Mouse (Mus musculus) large intestine, adult 2 months (tissue): Measurements from ENCODE around the gene Slc35c2. TPM values are rescaled to one million over a fixed set of nuclear protein-coding genes. Genes with fewer than 3 reads are reported as not detected.

Experiments
- DNase-seq: peaks from one replicate; pipeline ENCODE4 v3.0.0-alpha.2; 2012; ENCODE audit warnings: low read depth, low spot score
- WGBS: fragments of 180-500 bp; shearing (Covaris S2); methylation state at CpG from one replicate; pipeline ENCODE4 v1.1.7; 2018; 5-methylcytosine and 5-hydroxymethylcytosine counted together
- polyA plus RNA-seq: library from polyadenylated mRNA; depleted of rRNA; stranded (reverse); fragments of >200 nt; gene quantifications from 2 replicates; pipeline ENCODE4 v1.2.3, GENCODE M21; 2012

Gene Slc35c2
- polyA plus RNA-seq, 1 experiment: 67.5 TPM

GRCm38 (mm10) chr2:165281779-165282311, 5.8 kb downstream of the Slc35c2 start:
- WGBS: 33% methylated on average over 6 of the region's 6 CpGs

DNA sequence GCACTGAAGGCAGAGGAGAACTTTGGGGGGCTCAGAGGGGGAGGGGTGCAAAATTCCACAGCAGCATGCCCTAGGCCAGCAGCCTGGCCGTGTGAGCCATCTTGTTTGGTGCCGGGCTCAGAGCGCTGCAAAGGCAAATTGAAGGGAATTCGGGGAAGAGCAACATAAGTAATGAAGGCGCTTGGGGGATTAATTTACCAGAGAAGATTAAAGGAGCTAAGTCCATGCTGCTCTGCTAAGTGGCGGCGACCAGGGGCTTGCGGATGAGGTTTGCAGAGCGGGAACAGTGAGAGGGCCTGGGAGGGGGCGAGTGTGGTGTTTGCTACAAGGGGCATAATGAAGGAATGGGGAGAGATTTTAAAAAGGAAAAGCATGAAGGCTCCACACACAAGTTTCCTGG, 8.3 kb downstream of the Slc35c2 start:
- WGBS: 86% methylated on average over 10 of the region's 10 CpGs
- DNase-seq: no peak

More at GRCm38 (mm10) chr2:165281779-165282311, 5.8 kb downstream of the Slc35c2 start:
- DNase-seq: no peak

GRCm38 (mm10) chr2:165277188-165277740, 10.4 kb downstream of the Slc35c2 start:
- no peak for DNase-seq
- WGBS: 80% methylated on average over 5 of the region's 5 CpGs

DNA sequence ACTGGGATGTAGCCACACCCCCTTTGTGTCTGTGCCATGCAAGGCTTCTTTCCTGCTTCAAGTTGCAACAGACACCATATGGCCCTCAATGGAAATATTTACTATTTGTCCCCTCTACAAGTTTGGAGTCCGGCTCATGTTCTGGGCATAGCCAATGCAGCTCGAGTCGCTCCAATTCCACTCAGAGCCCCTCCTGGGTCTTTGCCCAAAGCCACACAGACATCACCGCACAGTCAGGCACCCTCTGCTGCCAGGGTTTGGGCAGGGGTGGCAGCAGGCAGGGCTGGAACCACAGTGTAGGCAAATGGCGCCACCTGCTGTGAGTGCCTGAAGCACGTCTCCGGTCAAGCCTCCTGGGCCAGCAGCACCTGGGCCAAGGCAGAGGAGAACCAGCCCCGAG, 11.8 kb downstream of the Slc35c2 start:
- DNase-seq: no peak
- WGBS: 28% methylated on average over 8 of the region's 8 CpGs

GRCm38 (mm10) chr2:165275124-165275640, 12.5 kb downstream of the Slc35c2 start:
- WGBS: 42% methylated on average over 8 of the region's 8 CpGs
- DNase-seq: no peak

DNA sequence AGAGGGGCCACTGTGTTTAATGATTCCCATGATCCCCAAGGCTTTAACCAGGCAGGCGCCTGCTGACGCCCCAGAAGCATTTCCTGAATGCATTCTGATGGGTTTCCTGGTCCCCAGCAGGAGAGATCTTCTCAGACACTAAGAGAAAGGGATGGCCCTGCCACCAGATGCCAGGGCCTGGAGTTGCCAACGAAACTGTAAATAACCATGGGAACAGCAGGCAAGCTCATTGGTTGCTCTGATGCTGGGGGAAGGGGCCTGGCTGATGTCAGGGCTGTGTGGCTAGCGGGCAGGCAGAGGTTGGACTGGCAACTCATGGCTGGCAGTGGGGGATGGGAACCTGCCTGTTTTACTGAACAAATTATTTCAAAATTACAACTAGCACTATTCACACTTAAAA, 14.1 kb downstream of the Slc35c2 start:
- DNase-seq: no peak
- 43% methylated on average over 4 of the region's 4 CpGs for WGBS

DNA sequence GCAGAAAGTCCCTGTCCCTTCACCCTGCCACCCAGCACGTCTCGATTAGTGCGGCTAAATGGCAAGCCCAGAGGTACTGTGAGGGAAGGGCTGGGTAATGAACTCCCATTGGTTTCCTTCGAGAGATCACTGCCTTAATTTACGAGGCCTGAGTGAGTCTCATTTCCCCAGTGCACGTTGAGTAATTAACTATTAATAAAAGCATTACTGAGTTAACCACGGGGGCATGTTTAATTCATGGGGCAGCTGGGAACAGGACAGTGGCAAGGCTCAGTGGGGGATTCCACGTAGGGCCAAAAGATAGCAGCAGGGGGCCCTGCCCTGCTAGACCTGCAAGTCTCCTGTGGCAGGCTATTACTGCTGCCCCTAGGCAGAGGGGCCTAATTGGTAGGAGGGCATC, 16.3 kb downstream of the Slc35c2 start:
- DNase-seq: no peak
- 24% methylated on average over 8 of the region's 8 CpGs for WGBS

- no peak for DNase-seq
- 43% methylated on average over 7 of the region's 7 CpGs for WGBS
Measured at GRCm38 (mm10) chr2:165270858-165271257, 16.8 kb downstream of the Slc35c2 start.

DNA sequence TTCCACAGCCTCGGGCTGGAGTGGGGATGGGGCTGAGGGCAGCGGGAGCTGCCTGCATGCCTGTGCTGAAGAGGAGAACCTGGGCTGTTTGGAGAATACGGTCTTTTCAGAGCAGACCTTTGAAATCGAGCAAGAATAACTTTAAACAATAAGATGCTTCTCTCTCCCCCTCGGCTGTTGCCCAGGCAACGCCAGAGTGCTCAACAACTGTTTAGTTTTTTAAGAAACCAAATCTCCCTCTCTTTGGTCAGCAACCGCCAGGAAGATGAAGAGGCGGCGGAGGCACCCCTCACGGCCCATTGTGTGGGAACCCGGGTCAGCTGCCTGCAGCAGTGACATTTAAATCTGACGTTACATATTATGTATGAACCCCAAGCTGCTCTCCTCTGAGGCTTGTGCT, 20.9 kb downstream of the Slc35c2 start:
- no peak for DNase-seq
- WGBS: 27% methylated on average over 12 of the region's 12 CpGs

DNA sequence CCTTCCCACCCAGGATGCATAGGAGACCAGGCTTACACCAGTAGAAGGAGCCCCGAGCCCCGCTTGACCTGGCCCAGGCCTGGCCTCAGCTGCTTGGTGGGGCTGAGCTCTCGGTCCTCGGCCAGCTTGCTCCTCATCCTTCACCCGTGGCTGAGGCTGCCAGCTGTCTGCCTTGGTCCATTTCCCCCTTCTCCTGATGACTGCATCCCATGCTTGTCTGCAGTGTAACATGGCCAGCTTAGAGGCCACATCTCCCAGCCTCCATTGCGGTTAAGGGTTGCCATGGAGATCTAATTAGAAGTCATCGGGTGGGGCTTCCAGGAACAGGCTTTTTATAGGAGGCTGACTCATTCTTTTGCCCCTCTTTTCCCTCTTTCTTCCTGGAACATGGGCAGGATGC, 23.8 kb downstream of the Slc35c2 start:
- WGBS: 53% methylated on average over 7 of the region's 7 CpGs

DNA sequence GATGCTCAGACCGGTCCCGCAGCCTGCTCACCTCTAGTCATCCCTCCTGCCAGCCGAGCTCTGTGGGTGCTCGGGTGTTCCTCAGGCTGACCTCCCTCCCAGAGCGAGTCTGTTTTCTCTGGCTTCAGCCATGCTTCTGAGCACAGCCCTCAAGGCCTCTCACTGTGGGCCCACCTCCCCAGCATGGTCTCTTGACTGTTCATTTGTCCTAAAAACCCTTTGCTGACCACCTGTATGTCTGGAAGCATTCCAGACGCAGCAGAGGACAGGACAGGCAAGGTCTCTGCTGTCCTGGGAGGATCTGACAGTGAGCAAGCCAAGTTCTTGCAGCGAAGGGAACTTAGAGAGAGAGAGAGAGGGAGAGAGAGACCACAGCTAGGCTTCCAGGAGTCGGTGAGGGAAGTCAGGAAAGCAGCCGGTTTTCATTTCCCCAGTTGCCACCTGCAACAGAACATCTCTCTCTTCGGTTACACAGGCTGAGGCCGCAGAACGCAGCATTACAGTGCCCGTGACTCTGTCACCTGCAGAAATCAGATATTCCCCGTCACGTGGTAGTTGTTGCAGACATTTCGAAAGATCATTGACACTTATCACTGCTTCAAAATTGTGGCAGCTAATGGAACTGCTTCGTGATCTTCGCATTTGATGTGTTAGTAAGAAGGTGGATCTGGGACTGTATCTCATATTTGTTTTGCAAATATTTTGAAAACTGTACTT, 25.2 kb downstream of the Slc35c2 start:
- DNase-seq: no peak
- 62% methylated on average over 18 of the region's 18 CpGs for WGBS

More for the DNA sequence above, 23.8 kb downstream of the Slc35c2 start:
- no peak for DNase-seq

GRCm38 (mm10) chr2:165259859-165260258, 27.8 kb downstream of the Slc35c2 start:
- WGBS: 68% methylated on average over 8 of the region's 8 CpGs

GRCm38 (mm10) chr2:165258321-165258720, 29.3 kb downstream of the Slc35c2 start:
- 60% methylated on average over 6 of the region's 6 CpGs for WGBS
- DNase-seq: no peak

More at GRCm38 (mm10) chr2:165259859-165260258, 27.8 kb downstream of the Slc35c2 start:
- no peak for DNase-seq

- WGBS: 54% methylated on average over 11 of the region's 11 CpGs
- DNase-seq: no peak
Measured at GRCm38 (mm10) chr2:165257151-165257834, 30.4 kb downstream of the Slc35c2 start.

DNA sequence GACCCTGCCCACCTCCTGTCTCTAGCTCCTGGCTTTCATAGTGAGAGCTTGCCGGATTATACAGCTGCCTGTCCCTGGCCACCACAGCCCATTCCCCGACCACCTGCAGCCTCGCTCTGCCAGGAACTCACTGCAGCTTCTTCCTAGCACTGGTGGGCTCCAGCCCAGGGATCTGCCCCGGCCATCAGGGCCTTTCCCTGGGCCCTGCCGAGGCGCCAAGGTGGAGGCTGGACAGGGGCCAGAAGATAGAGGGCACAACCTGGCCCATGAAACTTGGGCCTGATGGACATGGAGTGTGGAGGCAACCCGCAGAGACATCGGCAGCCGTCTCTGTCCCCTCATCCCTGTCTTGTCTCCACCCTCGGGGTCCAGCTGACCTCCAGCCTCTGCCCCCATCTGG, 31.5 kb downstream of the Slc35c2 start:
- 69% methylated on average over 10 of the region's 10 CpGs for WGBS
- no peak for DNase-seq

- DNase-seq: no peak
- 14% methylated on average over 10 of the region's 10 CpGs for WGBS
Measured at GRCm38 (mm10) chr2:165253867-165254266, 33.8 kb downstream of the Slc35c2 start.

DNA sequence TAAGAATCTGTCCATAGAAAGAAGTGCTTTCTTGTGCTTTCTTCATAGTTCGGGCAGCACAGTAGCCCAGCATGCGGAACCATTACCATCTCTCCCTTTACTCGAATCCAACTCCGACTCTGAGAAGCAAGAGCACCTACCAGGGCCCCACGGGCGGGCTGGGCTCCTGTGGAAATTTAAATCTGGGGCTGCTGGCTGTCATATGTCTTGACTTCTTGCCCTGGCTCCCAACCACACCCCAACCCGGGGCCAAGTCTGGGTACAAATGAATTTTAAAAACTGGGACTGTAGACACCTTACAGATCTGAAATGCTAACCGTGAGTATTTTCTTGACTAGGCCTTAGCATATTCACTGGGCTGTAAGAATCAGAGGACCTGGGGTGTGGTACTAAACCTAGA, 34.4 kb downstream of the Slc35c2 start:
- DNase-seq: no peak
- 75% methylated on average over 8 of the region's 8 CpGs for WGBS

DNA sequence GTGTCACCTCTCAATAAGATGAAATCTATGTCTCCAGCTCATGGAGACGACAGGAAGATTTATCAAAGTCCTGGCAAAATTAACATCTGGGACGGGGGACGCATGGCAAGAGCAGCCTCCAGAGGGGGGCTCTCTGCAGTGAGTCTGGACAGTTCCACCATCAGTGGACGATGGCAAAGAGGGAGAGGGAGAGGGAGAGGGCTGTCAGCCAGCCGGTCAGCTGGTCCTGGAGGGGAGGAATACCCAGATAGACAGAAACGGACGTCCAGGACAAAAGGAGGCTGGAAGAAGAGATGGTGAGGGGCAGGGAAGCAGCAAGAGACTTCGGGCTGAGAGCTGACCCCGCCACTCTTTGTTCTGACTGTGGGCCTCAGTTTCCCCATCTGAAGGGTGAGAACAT, 34.9 kb downstream of the Slc35c2 start:
- WGBS: 56% methylated on average over 9 of the region's 9 CpGs
- no peak for DNase-seq

- DNase-seq: no peak
- WGBS: 58% methylated on average over 8 of the region's 8 CpGs
Measured at GRCm38 (mm10) chr2:165252381-165252780, 35.3 kb downstream of the Slc35c2 start.

DNA sequence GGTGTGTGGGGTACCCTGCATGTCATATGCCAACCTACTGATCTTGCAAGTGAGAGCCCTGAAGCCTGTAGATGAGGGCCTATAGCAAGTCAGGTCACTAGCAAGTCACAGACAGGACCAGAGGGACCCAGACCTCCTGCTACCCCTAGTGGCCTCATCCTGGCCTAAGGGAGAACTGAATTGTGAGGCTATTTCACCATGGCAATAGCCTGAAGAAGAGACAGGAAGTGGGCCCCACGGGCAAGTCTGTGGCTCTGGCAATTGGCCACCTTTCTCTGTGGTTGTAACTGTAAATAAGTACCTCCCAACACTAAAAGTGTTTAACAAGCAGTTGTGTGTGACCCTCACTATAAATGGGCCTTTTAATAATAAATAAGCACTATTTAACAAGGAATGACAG, 36.8 kb downstream of the Slc35c2 start:
- WGBS: 3% methylated on average over 1 of the region's 1 CpGs
- no peak for DNase-seq
